Mouse (Mus musculus) hindbrain, postnatal 0 days (tissue): ENCODE measurements at regions not wholly inside any gene's neighbourhood (a gene's known extent, or its start where the extent isn't known, plus 50 kb on each side); places are given as distances from the start of the nearest gene placed in this dataset.
A peak's percentile ranks its signal among the peaks of the same experiment; 100 is the strongest.

Source experiments
- ATAC-seq: fragments of 200-750 bp; cut with Nextera tagmentation; 2 replicates; pipeline ENCODE4 v1.8.0; 2017; ENCODE audit warnings: mild to moderate bottlenecking, moderate TSS enrichment, moderate library complexity
- DNase-seq: peaks from one replicate; pipeline ENCODE4 v3.0.0-alpha.2; 2015; ENCODE audit warnings: low spot score
- H3K27ac ChIP-seq: fragments of 300-500 bp; sonication (generic); 2 replicates; pipeline ENCODE4 v1.5.1; 2014; ENCODE audit warnings: mild to moderate bottlenecking
- H3K27me3 ChIP-seq: fragments of 300-500 bp; sonication (generic); 2 replicates; pipeline ENCODE4 v1.6.1; 2014; ENCODE audit warnings: low read length, mixed read lengths; ENCODE audit not compliant: insufficient read depth
- H3K36me3 ChIP-seq: fragments of 300-500 bp; sonication (generic); 2 replicates; pipeline ENCODE4 v1.6.1; 2014; ENCODE audit warnings: low read length, mixed read lengths; ENCODE audit not compliant: insufficient read depth
- H3K4me1 ChIP-seq: fragments of 300-500 bp; sonication (generic); 2 replicates; pipeline ENCODE4 v1.6.1; 2014; ENCODE audit warnings: antibody characterized with exemption, low read length, mixed read lengths; ENCODE audit not compliant: insufficient read depth
- H3K4me2 ChIP-seq: fragments of 300-500 bp; sonication (generic); 2 replicates; pipeline ENCODE4 v1.6.1; 2014; ENCODE audit warnings: low read depth, mild to moderate bottlenecking, low read length, moderate library complexity, mixed read lengths
- H3K4me3 ChIP-seq: fragments of 300-500 bp; sonication (generic); 2 replicates; pipeline ENCODE4 v1.5.1; 2014; ENCODE audit warnings: low read length
- H3K9ac ChIP-seq: fragments of 300-500 bp; sonication (generic); replicated peaks from 2 replicates; pipeline ENCODE4 v1.6.1; 2014; ENCODE audit warnings: mild to moderate bottlenecking, low read length, moderate library complexity, mixed read lengths
- H3K9me3 ChIP-seq: fragments of 300-500 bp; sonication (generic); 2 replicates; pipeline ENCODE4 v1.6.1; 2016; ENCODE audit warnings: low read length, mixed read lengths
- CTCF ChIP-seq: IDR thresholded peaks from 2 replicates; pipeline ENCODE4 v1.5.1; 2016; ENCODE audit warnings: antibody characterized with exemption, control low read depth, low read depth
- WGBS: fragments of 180-500 bp; shearing (Covaris S2); extraction: QIAGEN DNeasy Blood & Tissue Kit; methylation state at CpG from one replicate; pipeline ENCODE4 v1.1.7; 2014; 5-methylcytosine and 5-hydroxymethylcytosine counted together

DNA sequence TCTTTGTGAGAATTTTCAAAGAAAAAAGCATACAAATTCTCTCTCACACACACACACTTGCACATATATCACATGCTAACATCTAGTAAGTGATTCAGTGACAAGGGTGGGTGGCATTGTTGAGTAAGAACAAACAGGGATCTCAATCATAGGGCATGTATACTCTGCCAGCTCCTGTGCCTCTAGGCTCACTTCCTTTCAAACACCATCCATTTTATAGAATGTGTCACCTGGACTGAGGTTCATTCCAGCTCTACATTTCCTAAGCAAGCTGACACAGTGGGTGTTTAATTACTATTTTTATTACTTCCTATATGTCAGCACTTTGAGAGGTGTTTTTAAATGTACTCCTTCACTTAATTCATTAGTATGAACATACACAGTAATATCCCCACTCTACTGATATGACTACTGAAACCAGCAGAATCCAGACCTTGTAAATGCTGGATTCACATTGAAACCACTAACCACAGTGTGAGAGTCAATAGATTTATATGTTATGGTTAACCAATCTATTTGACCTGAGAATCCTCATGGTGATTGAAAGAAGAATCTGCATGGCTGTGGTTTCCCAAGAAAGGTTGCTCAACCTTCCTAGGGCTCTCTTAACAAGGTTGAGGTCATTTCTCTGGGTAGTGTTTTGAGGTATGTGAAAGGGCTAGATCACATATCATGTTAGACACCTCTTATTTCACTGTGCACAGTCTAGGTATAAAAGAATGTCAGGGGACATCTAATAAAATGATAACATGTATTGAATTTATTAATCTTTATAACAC lies 480.5 kb upstream of the Tnp1 start:
- TF ChIP-seq CTCF, result no peak
- no peak overlapping the region for H3K4me3 ChIP-seq
- H3K9me3 ChIP-seq, result no peaks in the 10 kb centered on the region
- no peak overlapping the region for H3K9ac ChIP-seq
- H3K27me3 ChIP-seq, result no peaks in the 10 kb centered on the region
- DNase-seq (no peak), ATAC-seq (no peak)
- no peaks in the 10 kb centered on the region for H3K4me1 ChIP-seq
- no peak overlapping the region for H3K27ac ChIP-seq
- H3K4me2 ChIP-seq, result no peak overlapping the region
- no peaks in the 10 kb centered on the region for H3K36me3 ChIP-seq

DNA sequence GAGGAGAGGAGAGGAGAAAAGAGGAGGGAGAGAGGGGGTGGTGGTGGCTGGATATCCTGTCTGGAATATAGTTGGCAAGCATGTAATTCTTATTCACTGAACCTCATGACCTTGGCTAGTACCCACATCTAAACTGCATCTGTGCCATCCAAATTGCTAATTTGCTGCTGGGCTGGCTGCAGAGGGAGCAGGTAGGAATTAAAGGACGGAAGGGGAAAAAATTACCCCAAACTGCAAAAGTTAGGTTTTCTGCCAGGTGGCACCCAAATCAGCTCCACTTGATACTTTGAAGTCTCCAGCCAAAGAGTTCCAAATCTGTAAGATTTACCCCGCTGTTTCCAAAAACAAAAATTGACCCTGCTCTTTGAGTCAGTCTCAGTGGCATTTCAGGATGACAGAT lies 466.2 kb upstream of the Tnp1 start:
- ATAC-seq (no peak), DNase-seq (no peak)
- Histone ChIP-seq H3K27me3 (no peaks in the 10 kb centered on the region; the same call in 1 of the 2 replicates), H3K4me2 (no peak overlapping the region), H3K36me3 (no peaks in the 10 kb centered on the region), H3K9ac (no peak overlapping the region), H3K4me3 (no peak overlapping the region), H3K9me3 (no peaks in the 10 kb centered on the region), H3K4me1 (no peaks in the 10 kb centered on the region), H3K27ac (no peak overlapping the region)
- no peak for TF ChIP-seq CTCF
- WGBS, result 50% methylated on average over 2 of the region's 2 CpGs

GRCm38 (mm10) chr1:73479349-73479920 lies 463.7 kb upstream of the Tnp1 start:
- no peak overlapping the region for H3K4me3 ChIP-seq
- no peak overlapping the region for H3K4me2 ChIP-seq
- no peak overlapping the region for H3K27ac ChIP-seq
- no peak overlapping the region for H3K9ac ChIP-seq
- ATAC-seq (no peak), DNase-seq (peak; percentile 2)
- no peaks in the 10 kb centered on the region; the same call in 1 of the 2 replicates for H3K27me3 ChIP-seq
- 50% methylated on average over 4 of the region's 4 CpGs for WGBS
- H3K36me3 ChIP-seq, result no peaks in the 10 kb centered on the region
- H3K9me3 ChIP-seq, result no peaks in the 10 kb centered on the region
- H3K4me1 ChIP-seq, result no peaks in the 10 kb centered on the region
- no peak for TF ChIP-seq CTCF

- H3K27ac ChIP-seq, result no peak overlapping the region
- H3K4me1 ChIP-seq, result no peaks in the 10 kb centered on the region
- DNase-seq, result no peak
- H3K4me3 ChIP-seq, result no peak overlapping the region
- H3K27me3 ChIP-seq, result no peaks in the 10 kb centered on the region
- H3K9ac ChIP-seq, result no peak overlapping the region
- H3K4me2 ChIP-seq, result no peak overlapping the region
- no peak for TF ChIP-seq CTCF
- H3K9me3 ChIP-seq, result no peaks in the 10 kb centered on the region
- WGBS, result 56% methylated on average over 3 of the region's 3 CpGs
- H3K36me3 ChIP-seq, result no peaks in the 10 kb centered on the region
- ATAC-seq, result no peak
These were observed 444.9 kb upstream of the Tnp1 start for GRCm38 (mm10) chr1:73460598-73460997.

DNA sequence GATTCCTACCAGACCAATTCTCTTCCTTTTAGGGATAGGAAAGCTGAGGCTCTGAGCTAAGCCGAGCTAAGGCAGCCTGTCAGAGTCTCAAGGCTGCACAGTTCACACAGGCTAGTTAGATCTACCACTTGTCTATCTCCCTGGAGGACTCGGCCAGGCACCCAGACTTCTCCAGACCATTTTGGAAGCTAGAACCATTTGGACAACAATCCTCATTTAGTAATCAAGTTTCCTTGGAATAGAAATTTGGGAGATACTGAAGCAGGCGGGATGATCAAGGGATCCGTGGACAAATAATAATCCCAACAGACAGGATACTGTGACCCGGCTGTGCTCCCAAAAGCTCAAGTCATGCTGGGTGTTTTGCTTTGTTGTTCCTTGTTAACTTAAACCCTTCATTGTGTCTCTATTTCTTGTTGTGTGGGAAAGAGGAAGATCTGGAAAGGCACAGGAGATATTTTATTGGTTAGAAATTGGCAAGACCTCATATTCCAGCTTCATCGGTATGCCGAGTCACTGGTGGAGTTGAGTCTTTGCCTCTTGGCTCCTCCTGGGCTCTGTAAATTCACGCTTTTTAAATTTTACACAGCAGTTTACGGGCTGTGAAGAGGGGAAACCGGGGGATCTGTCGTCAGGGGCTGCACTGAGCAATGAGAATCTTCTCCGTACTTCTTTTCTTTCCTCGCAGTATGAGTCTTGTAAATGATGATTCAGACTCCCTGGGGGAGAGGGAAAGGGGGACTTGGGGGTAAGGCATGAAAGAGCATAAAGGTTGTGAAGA lies 444.2 kb upstream of the Tnp1 start:
- H3K27me3 ChIP-seq, result no peaks in the 10 kb centered on the region
- no peak for TF ChIP-seq CTCF
- H3K9me3 ChIP-seq, result no peaks in the 10 kb centered on the region
- no peaks in the 10 kb centered on the region for H3K4me1 ChIP-seq
- no peak overlapping the region for H3K4me3 ChIP-seq
- DNase-seq (no peak), ATAC-seq (no peak)
- no peak overlapping the region for H3K4me2 ChIP-seq
- no peak overlapping the region for H3K27ac ChIP-seq
- WGBS, result 44% methylated on average over 13 of the region's 13 CpGs
- H3K9ac ChIP-seq, result no peak overlapping the region
- H3K36me3 ChIP-seq, result no peaks in the 10 kb centered on the region

GRCm38 (mm10) chr1:73457261-73457660 lies 441.6 kb upstream of the Tnp1 start:
- DNase-seq, result no peak
- no peak overlapping the region for H3K4me3 ChIP-seq
- H3K27me3 ChIP-seq, result no peaks in the 10 kb centered on the region
- H3K36me3 ChIP-seq, result no peaks in the 10 kb centered on the region
- H3K4me1 ChIP-seq, result no peaks in the 10 kb centered on the region
- H3K27ac ChIP-seq, result no peak overlapping the region
- ATAC-seq, result no peak
- no peak overlapping the region for H3K9ac ChIP-seq
- WGBS, result 74% methylated on average over 2 of the region's 2 CpGs
- no peaks in the 10 kb centered on the region for H3K9me3 ChIP-seq
- no peak overlapping the region for H3K4me2 ChIP-seq
- no peak for TF ChIP-seq CTCF
